Mouse (Mus musculus) C2C12 (cell line): ENCODE measurements around the gene Psmd9.

ENCODE experiments used
- CEBPB ChIP-seq: IDR thresholded peaks from one replicate; pipeline ENCODE4 v1.6.1; 2011; ENCODE audit warnings: low read depth, mild to moderate bottlenecking, control low read depth, moderate library complexity
- CTCF ChIP-seq: IDR thresholded peaks from one replicate; pipeline ENCODE4 v1.5.1; 2011; ENCODE audit not compliant: control insufficient read depth, insufficient read depth, insufficient read length
- FOSL1 ChIP-seq: IDR thresholded peaks from one replicate; pipeline ENCODE4 v1.8.0; 2011; ENCODE audit warnings: mild to moderate bottlenecking, low read length; ENCODE audit not compliant: poor library complexity, insufficient read depth, severe bottlenecking
- MAX ChIP-seq: IDR thresholded peaks from one replicate; pipeline ENCODE4 v1.6.1; 2011; ENCODE audit warnings: mild to moderate bottlenecking, control low read depth
- MYOD1 ChIP-seq: IDR thresholded peaks from one replicate; pipeline ENCODE4 v1.6.1; 2011; ENCODE audit warnings: low read depth; ENCODE audit not compliant: control insufficient read depth, insufficient read length
- MYOG ChIP-seq: IDR thresholded peaks from one replicate; pipeline ENCODE4 v1.6.1; 2011; ENCODE audit not compliant: control insufficient read depth, insufficient read length; ENCODE audit errors: extremely low read depth
- USF1 ChIP-seq: IDR thresholded peaks from one replicate; pipeline ENCODE4 v1.6.1; 2011; ENCODE audit warnings: low read depth, mild to moderate bottlenecking, control low read depth, moderate library complexity

DNA sequence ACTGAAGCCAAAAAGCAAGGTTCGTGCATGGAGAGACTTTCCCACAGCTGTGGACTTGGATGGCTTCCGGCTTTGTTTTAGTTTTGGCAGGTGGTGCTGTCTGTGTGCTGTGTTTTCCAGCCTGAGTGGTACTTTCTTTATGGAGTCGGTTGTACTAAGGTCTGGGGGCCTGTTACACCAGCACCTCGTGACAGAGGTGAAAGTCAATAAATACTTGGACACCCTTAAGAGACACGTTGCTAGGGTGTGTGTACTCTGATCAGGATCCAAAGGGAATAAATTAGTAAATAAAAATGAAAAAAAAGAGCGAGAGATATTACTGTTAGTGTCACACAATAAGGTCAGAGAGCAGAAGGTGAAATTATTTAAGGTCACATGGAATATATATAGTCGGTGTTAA, 57.6 kb downstream of the Psmd9 start:
- TF ChIP-seq CTCF (no peak), USF1 (no peak), CEBPB (no peak), MAX (no peak), FOSL1 (no peak), MYOD1 (no peak), MYOG (no peak)
